Mouse (Mus musculus): ENCODE measurements around the gene 2900026A02Rik. TPM values are rescaled to one million over a fixed set of nuclear protein-coding genes. Genes with fewer than 3 reads are reported as not detected.
A peak's percentile ranks its signal among the peaks of the same experiment; 100 is the strongest.

2900026A02Rik gene
- polyA plus RNA-seq, 1 experiment from 2014 or later = 10.0 TPM

- H3K36me3 ChIP-seq = peaks cover 15% of the 10 kb centered on the region; the same call in 1 of the 2 replicates
- 89% methylated on average over 17 of the region's 17 CpGs for WGBS
- no peak overlapping the region for H3K9ac ChIP-seq
- H3K4me2 ChIP-seq (replicated peaks) = no peak overlapping the region
- ATAC-seq = no peak
- no peaks in the 10 kb centered on the region for H3K9me3 ChIP-seq
- H3K4me3 ChIP-seq (replicated peaks) = no peak overlapping the region
- no peak overlapping the region for H3K27ac ChIP-seq
- H3K4me1 ChIP-seq (replicated peaks) = no peaks in the 10 kb centered on the region
- H3K27me3 ChIP-seq (replicated peaks) = no peaks in the 10 kb centered on the region
Observed at GRCm38 (mm10) chr5:113097551-113097950, 123.5 kb downstream of the 2900026A02Rik start.

GRCm38 (mm10) chr5:113095456-113095855, 125.6 kb downstream of the 2900026A02Rik start:
- no peak for ATAC-seq
- H3K36me3 ChIP-seq = peaks cover 15% of the 10 kb centered on the region; the same call in 1 of the 2 replicates

GRCm38 (mm10) chr5:113092406-113092805, 128.6 kb downstream of the 2900026A02Rik start:
- Histone ChIP-seq H3K4me1 (replicated peaks) (no peaks in the 10 kb centered on the region), H3K36me3 (0 out of 2 replicates have a peak, but pooled peaks cover 11% of the 10 kb centered on the region), H3K9me3 (no peaks in the 10 kb centered on the region)

More at GRCm38 (mm10) chr5:113095456-113095855, 125.6 kb downstream of the 2900026A02Rik start:
- no peaks in the 10 kb centered on the region for H3K9me3 ChIP-seq
- no peaks in the 10 kb centered on the region for H3K4me1 ChIP-seq (replicated peaks)
- no peak overlapping the region for H3K27ac ChIP-seq
- no peaks in the 10 kb centered on the region for H3K27me3 ChIP-seq (replicated peaks)
- H3K9ac ChIP-seq = no peak overlapping the region
- H3K4me3 ChIP-seq (replicated peaks) = no peak overlapping the region
- WGBS = 89% methylated on average over 18 of the region's 18 CpGs
- no peak overlapping the region for H3K4me2 ChIP-seq (replicated peaks)

GRCm38 (mm10) chr5:113091162-113091561, 129.9 kb downstream of the 2900026A02Rik start:
- Histone ChIP-seq H3K9me3 (no peaks in the 10 kb centered on the region), H3K27ac (no peak overlapping the region), H3K4me3 (replicated peaks) (no peak overlapping the region), H3K4me1 (replicated peaks) (no peaks in the 10 kb centered on the region), H3K4me2 (replicated peaks) (no peak overlapping the region), H3K9ac (no peak overlapping the region), H3K36me3 (0 out of 2 replicates have a peak, but pooled peaks cover 8% of the 10 kb centered on the region), H3K27me3 (replicated peaks) (no peaks in the 10 kb centered on the region)
- ATAC-seq = peak; percentile 8; the same call in 1 of the 2 replicates
- WGBS = 71% methylated on average over 5 of the region's 5 CpGs

More at GRCm38 (mm10) chr5:113092406-113092805, 128.6 kb downstream of the 2900026A02Rik start:
- no peak for ATAC-seq
- no peak overlapping the region for H3K27ac ChIP-seq
- no peak overlapping the region for H3K9ac ChIP-seq
- H3K27me3 ChIP-seq (replicated peaks) = no peaks in the 10 kb centered on the region
- no peak overlapping the region for H3K4me2 ChIP-seq (replicated peaks)
- WGBS = 65% methylated on average over 7 of the region's 7 CpGs
- H3K4me3 ChIP-seq (replicated peaks) = no peak overlapping the region

- H3K4me2 ChIP-seq (replicated peaks) = no peak overlapping the region
- no peaks in the 10 kb centered on the region for H3K27me3 ChIP-seq (replicated peaks)
- no peak overlapping the region for H3K4me3 ChIP-seq (replicated peaks)
- H3K27ac ChIP-seq = no peak overlapping the region
- no peaks in the 10 kb centered on the region for H3K9me3 ChIP-seq
- WGBS = 85% methylated on average over 11 of the region's 11 CpGs
- H3K4me1 ChIP-seq (replicated peaks) = no peaks in the 10 kb centered on the region
- peak; percentile 35 for ATAC-seq
- no peak overlapping the region for H3K9ac ChIP-seq
- H3K36me3 ChIP-seq = 0 out of 2 replicates have a peak, but pooled peaks cover 8% of the 10 kb centered on the region
Observed at GRCm38 (mm10) chr5:113090750-113091149, 130.3 kb downstream of the 2900026A02Rik start.

- no peaks in the 10 kb centered on the region for H3K4me1 ChIP-seq (replicated peaks)
- ATAC-seq = peak; percentile 69
- H3K27me3 ChIP-seq (replicated peaks) = no peaks in the 10 kb centered on the region
- H3K27ac ChIP-seq = no peak overlapping the region
- WGBS = 78% methylated on average over 24 of the region's 24 CpGs
- H3K4me3 ChIP-seq (replicated peaks) = no peak overlapping the region
- H3K9me3 ChIP-seq = no peaks in the 10 kb centered on the region
- 0 out of 2 replicates have a peak, but pooled peaks cover 4% of the 10 kb centered on the region for H3K36me3 ChIP-seq
- no peak overlapping the region for H3K9ac ChIP-seq
- H3K4me2 ChIP-seq (replicated peaks) = no peak overlapping the region
Observed at GRCm38 (mm10) chr5:113090077-113090690, 130.9 kb downstream of the 2900026A02Rik start.

GRCm38 (mm10) chr5:113087465-113087864, 133.6 kb downstream of the 2900026A02Rik start:
- Histone ChIP-seq H3K9me3 (no peaks in the 10 kb centered on the region), H3K4me2 (replicated peaks) (no peak overlapping the region), H3K9ac (no peak overlapping the region), H3K27ac (no peak overlapping the region), H3K4me1 (replicated peaks) (peaks cover 5% of the 10 kb centered on the region; the same call in 1 of the 2 replicates), H3K27me3 (replicated peaks) (no peaks in the 10 kb centered on the region), H3K36me3 (no peaks in the 10 kb centered on the region), H3K4me3 (replicated peaks) (no peak overlapping the region)
- no peak for ATAC-seq
- WGBS = 82% methylated on average over 2 of the region's 2 CpGs

GRCm38 (mm10) chr5:113086990-113087389, 134.0 kb downstream of the 2900026A02Rik start:
- Histone ChIP-seq H3K4me1 (replicated peaks) (peaks cover 5% of the 10 kb centered on the region; the same call in 1 of the 2 replicates), H3K27ac (no peak overlapping the region), H3K4me3 (replicated peaks) (no peak overlapping the region), H3K9ac (no peak overlapping the region), H3K27me3 (replicated peaks) (no peaks in the 10 kb centered on the region), H3K4me2 (replicated peaks) (no peak overlapping the region), H3K36me3 (no peaks in the 10 kb centered on the region), H3K9me3 (no peaks in the 10 kb centered on the region)
- 53% methylated on average over 4 of the region's 4 CpGs for WGBS
- ATAC-seq = no peak

GRCm38 (mm10) chr5:113086439-113086838, 134.6 kb downstream of the 2900026A02Rik start:
- no peak overlapping the region for H3K4me2 ChIP-seq (replicated peaks)
- H3K27me3 ChIP-seq (replicated peaks) = no peaks in the 10 kb centered on the region
- H3K36me3 ChIP-seq = no peaks in the 10 kb centered on the region
- no peak overlapping the region for H3K9ac ChIP-seq
- no peak for ATAC-seq
- no peak overlapping the region for H3K27ac ChIP-seq
- 73% methylated on average over 12 of the region's 12 CpGs for WGBS
- H3K9me3 ChIP-seq = no peaks in the 10 kb centered on the region
- peaks cover 5% of the 10 kb centered on the region; the same call in 1 of the 2 replicates for H3K4me1 ChIP-seq (replicated peaks)
- no peak overlapping the region for H3K4me3 ChIP-seq (replicated peaks)

- no peak for ATAC-seq
- 56% methylated on average over 2 of the region's 2 CpGs for WGBS
- no peaks in the 10 kb centered on the region for H3K36me3 ChIP-seq
Observed at GRCm38 (mm10) chr5:113085931-113086330, 135.1 kb downstream of the 2900026A02Rik start.

GRCm38 (mm10) chr5:113084309-113084708, 136.7 kb downstream of the 2900026A02Rik start:
- Histone ChIP-seq H3K4me3 (replicated peaks) (no peak overlapping the region), H3K27me3 (replicated peaks) (no peaks in the 10 kb centered on the region), H3K27ac (no peak overlapping the region), H3K9me3 (no peaks in the 10 kb centered on the region), H3K4me2 (replicated peaks) (no peak overlapping the region), H3K4me1 (replicated peaks) (peaks cover 5% of the 10 kb centered on the region; the same call in 1 of the 2 replicates), H3K36me3 (no peaks in the 10 kb centered on the region), H3K9ac (no peak overlapping the region)
- ATAC-seq = no peak
- 85% methylated on average over 2 of the region's 2 CpGs for WGBS

More at GRCm38 (mm10) chr5:113085931-113086330, 135.1 kb downstream of the 2900026A02Rik start:
- no peak overlapping the region for H3K9ac ChIP-seq
- H3K4me2 ChIP-seq (replicated peaks) = no peak overlapping the region
- H3K27me3 ChIP-seq (replicated peaks) = no peaks in the 10 kb centered on the region
- no peak overlapping the region for H3K27ac ChIP-seq
- no peaks in the 10 kb centered on the region for H3K9me3 ChIP-seq
- H3K4me3 ChIP-seq (replicated peaks) = no peak overlapping the region
- H3K4me1 ChIP-seq (replicated peaks) = peaks cover 5% of the 10 kb centered on the region; the same call in 1 of the 2 replicates

- H3K4me1 ChIP-seq (replicated peaks) = peaks cover 5% of the 10 kb centered on the region; the same call in 1 of the 2 replicates
- no peak overlapping the region for H3K4me2 ChIP-seq (replicated peaks)
- no peaks in the 10 kb centered on the region for H3K36me3 ChIP-seq
- H3K27ac ChIP-seq = no peak overlapping the region
- ATAC-seq = 0 out of 2 replicates have a peak, but pooled peaks have one; percentile 31
- 47% methylated on average over 19 of the region's 19 CpGs for WGBS
- H3K27me3 ChIP-seq (replicated peaks) = no peaks in the 10 kb centered on the region; the same call in 1 of the 2 replicates
- no peaks in the 10 kb centered on the region for H3K9me3 ChIP-seq
- no peak overlapping the region for H3K9ac ChIP-seq
- no peak overlapping the region for H3K4me3 ChIP-seq (replicated peaks)
Observed at GRCm38 (mm10) chr5:113082356-113083168, 138.5 kb downstream of the 2900026A02Rik start.

Measured in intestine, embryonic 15.5 days (tissue).